Mouse (Mus musculus) forebrain, embryonic 10.5 days (tissue): ENCODE measurements around the gene Dgkh. TPM values are rescaled to one million over a fixed set of nuclear protein-coding genes. Genes with fewer than 3 reads are reported as not detected.
A peak's percentile ranks its signal among the peaks of the same experiment; 100 is the strongest.
"Not testable (repeated sequence)": the region's sequence is repeated elsewhere in the genome, so short reads cannot be mapped to it uniquely, and the experiment has no call there.

ENCODE experiments used
- DNase-seq: peaks from one replicate; pipeline ENCODE4 v3.0.0-alpha.2; 2017; ENCODE audit warnings: low spot score; ENCODE audit errors: extremely low spot score
- H3K27ac ChIP-seq: fragments of 300-500 bp; sonication (generic); 2 replicates; pipeline ENCODE4 v1.5.1; 2016; ENCODE audit warnings: mild to moderate bottlenecking
- H3K27me3 ChIP-seq: fragments of 300-500 bp; sonication (generic); 2 replicates; pipeline ENCODE4 v1.6.1; 2016; ENCODE audit warnings: mild to moderate bottlenecking; ENCODE audit not compliant: poor library complexity, severe bottlenecking
- H3K36me3 ChIP-seq: fragments of 300-500 bp; sonication (generic); replicated peaks from 2 replicates; pipeline ENCODE4 v1.6.1; 2016; ENCODE audit warnings: mild to moderate bottlenecking, moderate library complexity
- H3K4me1 ChIP-seq: fragments of 300-500 bp; sonication (generic); 2 replicates; pipeline ENCODE4 v1.6.1; 2016
- H3K4me3 ChIP-seq: fragments of 300-500 bp; sonication (generic); 2 replicates; pipeline ENCODE4 v1.5.1; 2016; ENCODE audit warnings: mild to moderate bottlenecking, moderate library complexity
- H3K9me3 ChIP-seq: fragments of 300-500 bp; sonication (generic); 2 replicates; pipeline ENCODE4 v1.6.1; 2016; ENCODE audit warnings: mild to moderate bottlenecking, moderate library complexity
- WGBS: fragments of 180-500 bp; shearing (Covaris S2); methylation state at CpG from one replicate; pipeline ENCODE4 v1.1.7; 2016; 5-methylcytosine and 5-hydroxymethylcytosine counted together
- polyA plus RNA-seq: library from polyadenylated mRNA; unstranded; fragments of >200 nt; fragmentation: Nextera tagmentation; extraction: Ambion mirVana; gene quantifications from 2 replicates; pipeline ENCODE4 v1.2.1, GENCODE M21; 2016

The Dgkh gene
- polyA plus RNA-seq, 1 experiment from 2014 or later, result 0.98 TPM

DNA sequence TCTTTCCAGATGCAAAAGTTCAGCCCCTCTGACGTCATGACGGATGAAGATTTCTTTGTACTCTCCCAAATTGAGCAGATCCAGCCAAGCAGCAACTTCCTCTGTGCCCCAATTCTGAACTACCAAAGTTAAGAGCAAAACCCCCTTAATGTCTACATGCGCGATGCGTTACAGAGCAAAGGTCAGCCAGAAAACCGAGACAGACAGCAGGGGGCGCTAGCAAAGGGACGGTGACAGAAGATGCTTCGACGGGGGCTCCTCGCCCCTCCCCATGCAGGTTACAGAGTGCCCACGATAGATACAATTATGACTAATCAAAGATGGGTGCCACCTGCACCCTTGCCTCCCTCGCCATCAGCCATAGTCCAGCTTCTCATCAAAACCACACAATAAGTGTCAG is 156.7 kb downstream of the Dgkh start:
- WGBS, result 75% methylated on average over 13 of the region's 13 CpGs
- H3K27me3 ChIP-seq, result no peaks in the 10 kb centered on the region
- no peak overlapping the region for H3K27ac ChIP-seq
- DNase-seq, result no peak
- no peaks in the 10 kb centered on the region for H3K4me1 ChIP-seq
- peaks cover 31% of the 10 kb centered on the region for H3K36me3 ChIP-seq
- no peak overlapping the region for H3K4me3 ChIP-seq
- no peaks in the 10 kb centered on the region for H3K9me3 ChIP-seq

DNA sequence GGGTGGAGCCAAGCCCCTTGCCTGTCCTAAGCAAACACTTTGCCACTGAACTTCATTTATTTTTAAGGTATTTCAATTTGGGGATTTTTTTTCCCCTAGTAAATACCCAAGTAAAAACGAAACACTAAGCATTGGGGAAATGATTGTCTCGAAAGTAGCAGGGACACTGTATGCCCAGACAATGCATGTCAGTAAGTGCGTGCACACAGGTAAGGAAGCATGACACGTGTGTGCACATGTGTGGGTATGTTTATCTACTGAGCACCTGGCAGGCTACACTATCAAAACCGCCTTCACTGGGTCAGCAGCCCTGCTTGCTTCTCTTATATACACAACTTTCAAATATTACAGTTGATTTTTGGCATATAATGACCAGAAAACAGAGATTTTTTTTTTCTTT is 164.2 kb downstream of the Dgkh start:
- H3K36me3 ChIP-seq, result 0 out of 2 replicates have a peak, but pooled peaks cover 8% of the 10 kb centered on the region
- no peak overlapping the region for H3K27ac ChIP-seq
- WGBS, result 88% methylated on average over 5 of the region's 5 CpGs
- no peaks in the 10 kb centered on the region for H3K9me3 ChIP-seq
- no peak overlapping the region for H3K4me3 ChIP-seq
- no peak for DNase-seq
- H3K4me1 ChIP-seq, result no peaks in the 10 kb centered on the region
- no peaks in the 10 kb centered on the region for H3K27me3 ChIP-seq

DNA sequence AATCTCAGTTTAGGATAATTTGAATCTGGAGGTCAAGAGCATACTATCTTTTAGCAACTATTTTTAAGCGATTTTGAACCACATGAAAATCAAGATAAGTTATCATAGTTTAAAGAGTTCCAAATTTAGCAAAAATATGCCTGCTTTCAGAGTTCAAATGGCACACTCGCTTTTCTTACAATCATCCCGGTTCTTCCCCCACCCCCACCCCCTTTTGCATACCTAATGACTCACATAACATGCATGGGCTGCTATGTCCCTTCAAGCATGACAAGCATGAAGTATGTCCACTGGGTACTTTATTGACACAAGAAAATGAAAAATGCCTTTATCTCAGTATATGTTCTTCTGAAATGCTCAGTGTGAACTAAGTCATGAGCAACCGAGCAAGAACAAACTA is 166.1 kb downstream of the Dgkh start:
- Histone ChIP-seq H3K27ac (no peak overlapping the region), H3K9me3 (no peaks in the 10 kb centered on the region), H3K36me3 (no peaks in the 10 kb centered on the region), H3K27me3 (no peaks in the 10 kb centered on the region), H3K4me3 (no peak overlapping the region), H3K4me1 (no peaks in the 10 kb centered on the region)
- DNase-seq, result no peak
- 93% methylated on average over 4 of the region's 4 CpGs for WGBS

DNA sequence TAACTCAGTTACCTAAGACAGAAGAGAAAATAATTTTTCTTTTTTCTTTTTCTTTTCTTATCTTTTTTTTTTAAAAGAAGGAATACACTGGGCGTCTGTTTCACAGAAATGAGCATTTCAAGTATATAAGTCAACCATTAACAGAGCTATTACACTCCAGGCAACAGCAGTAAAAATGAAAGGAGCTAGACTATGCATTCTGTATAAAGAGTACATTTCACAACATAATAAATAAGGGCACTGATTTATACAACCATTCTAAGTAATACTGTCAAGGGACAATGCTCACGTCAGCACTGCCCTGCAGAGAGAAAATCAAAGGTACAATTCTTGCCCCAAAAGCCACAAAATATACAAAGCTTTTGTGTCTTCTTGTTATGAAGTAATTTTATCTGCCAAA is 168.3 kb downstream of the Dgkh start:
- no peaks in the 10 kb centered on the region for H3K36me3 ChIP-seq
- H3K27ac ChIP-seq, result no peak overlapping the region
- no peaks in the 10 kb centered on the region for H3K4me1 ChIP-seq
- WGBS, result 94% methylated on average over 2 of the region's 2 CpGs
- H3K9me3 ChIP-seq, result no peaks in the 10 kb centered on the region
- no peaks in the 10 kb centered on the region for H3K27me3 ChIP-seq
- H3K4me3 ChIP-seq, result no peak overlapping the region
- DNase-seq, result no peak

DNA sequence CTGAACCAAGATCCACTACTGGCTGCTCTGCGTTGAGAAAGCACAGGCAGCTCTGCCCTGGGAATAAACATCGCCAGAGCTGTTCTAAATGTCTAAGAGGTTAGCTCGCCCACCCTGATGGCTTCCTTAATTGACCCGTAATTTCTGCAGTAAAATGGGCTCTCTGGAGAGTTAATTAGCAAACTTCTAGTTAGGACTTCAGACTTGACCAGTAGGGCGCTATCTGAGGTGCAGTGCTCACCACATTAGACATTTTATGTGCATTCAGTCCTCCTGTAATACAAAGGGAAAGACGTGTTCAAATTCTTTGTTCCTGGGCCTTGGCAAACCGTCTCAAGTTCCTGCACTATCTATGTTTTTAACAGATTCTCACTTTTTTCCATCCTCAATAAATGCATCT is 169.4 kb downstream of the Dgkh start:
- no peaks in the 10 kb centered on the region for H3K27me3 ChIP-seq
- H3K4me1 ChIP-seq, result no peaks in the 10 kb centered on the region
- H3K4me3 ChIP-seq, result no peak overlapping the region
- H3K36me3 ChIP-seq, result no peaks in the 10 kb centered on the region
- no peaks in the 10 kb centered on the region for H3K9me3 ChIP-seq
- WGBS, result 90% methylated on average over 7 of the region's 7 CpGs
- DNase-seq, result no peak
- no peak overlapping the region for H3K27ac ChIP-seq

DNA sequence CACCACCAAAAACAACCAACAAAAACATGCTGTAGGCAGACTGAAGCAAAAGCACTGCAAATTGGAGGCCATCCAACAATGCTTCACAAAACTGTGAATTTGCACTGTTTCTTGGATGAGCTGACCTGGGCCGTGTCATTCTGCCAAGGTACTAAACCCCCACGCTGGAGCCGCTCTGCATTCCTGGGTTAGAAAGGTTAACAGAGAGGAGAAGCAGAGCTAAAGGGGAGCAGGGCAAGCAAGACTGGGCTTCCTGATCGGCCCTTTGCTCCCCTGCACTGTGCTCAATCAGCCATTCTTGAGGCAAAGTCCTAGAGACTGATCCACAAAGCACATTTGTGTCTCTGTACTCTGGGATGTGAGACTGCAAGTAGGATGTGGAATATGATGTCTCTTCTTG is 170.5 kb downstream of the Dgkh start:
- Histone ChIP-seq H3K36me3 (no peaks in the 10 kb centered on the region), H3K9me3 (no peaks in the 10 kb centered on the region), H3K4me3 (no peak overlapping the region), H3K27ac (no peak overlapping the region), H3K4me1 (no peaks in the 10 kb centered on the region), H3K27me3 (no peaks in the 10 kb centered on the region)
- WGBS, result 85% methylated on average over 4 of the region's 4 CpGs
- no peak for DNase-seq

DNA sequence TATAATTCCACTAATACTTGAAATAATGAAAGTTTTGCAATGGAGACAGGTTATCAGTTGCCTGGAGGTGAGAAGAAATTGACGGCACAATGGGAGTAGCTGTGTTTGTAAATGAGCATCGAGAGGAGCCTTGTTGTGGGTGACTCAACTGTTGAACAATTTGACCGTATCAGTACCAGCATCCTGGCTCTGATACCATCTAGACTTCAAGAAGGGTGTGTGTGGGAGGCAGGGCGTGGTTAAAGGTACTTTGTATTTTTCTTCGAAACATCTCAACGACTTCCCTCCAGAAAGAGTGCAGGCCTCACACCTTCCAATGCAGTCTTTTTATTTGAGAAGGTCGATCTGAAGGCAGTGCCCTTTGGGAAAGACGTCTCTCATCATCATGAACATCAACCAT is 173.5 kb downstream of the Dgkh start:
- WGBS, result 92% methylated on average over 8 of the region's 8 CpGs
- H3K27me3 ChIP-seq, result no peaks in the 10 kb centered on the region
- no peak overlapping the region for H3K27ac ChIP-seq
- no peak overlapping the region for H3K4me3 ChIP-seq
- H3K4me1 ChIP-seq, result no peaks in the 10 kb centered on the region
- no peak for DNase-seq
- no peaks in the 10 kb centered on the region for H3K36me3 ChIP-seq
- no peaks in the 10 kb centered on the region for H3K9me3 ChIP-seq

DNA sequence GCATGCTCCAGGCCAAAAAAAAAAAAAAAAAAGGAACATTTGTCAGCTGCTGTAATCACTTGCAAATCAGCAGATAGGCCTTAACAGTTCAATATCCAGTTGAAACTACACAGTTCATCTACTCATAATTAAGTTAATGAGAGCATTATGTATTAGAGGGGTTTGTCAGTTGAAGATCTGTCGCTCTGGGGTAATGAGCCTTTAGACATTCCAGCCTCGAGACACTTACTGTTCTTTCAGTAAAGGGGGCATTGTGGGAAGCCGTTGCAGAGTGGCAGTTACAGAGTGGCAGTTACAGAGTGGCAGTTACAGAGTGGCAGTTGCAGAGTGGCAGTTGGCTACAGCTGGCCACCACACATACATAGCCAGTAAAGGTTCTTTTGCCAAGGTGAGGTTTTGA is 177.7 kb downstream of the Dgkh start:
- not testable (repeated sequence) for H3K4me1 ChIP-seq, H3K36me3 ChIP-seq, H3K27ac ChIP-seq, DNase-seq, H3K9me3 ChIP-seq, H3K4me3 ChIP-seq, H3K27me3 ChIP-seq
- WGBS, result 81% methylated on average over 3 of the region's 3 CpGs

DNA sequence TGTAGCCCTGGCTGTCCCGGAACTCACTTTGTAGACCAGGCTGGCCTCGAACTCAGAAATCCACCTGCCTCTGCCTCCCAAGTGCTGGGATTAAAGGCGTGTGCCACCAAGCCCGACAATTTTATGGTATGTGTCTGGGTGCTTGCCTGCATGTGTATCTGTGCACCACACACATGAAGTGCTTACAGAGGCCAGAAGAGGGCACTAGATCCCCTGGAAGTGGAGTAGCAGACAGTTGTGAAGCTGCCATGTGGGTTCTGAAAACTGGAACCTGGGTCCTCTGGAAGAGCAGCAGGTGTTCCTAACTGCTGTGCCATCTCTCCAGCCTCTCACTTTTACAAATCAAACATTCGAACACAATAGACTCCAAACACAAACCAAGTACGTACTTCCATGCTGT is 178.9 kb downstream of the Dgkh start:
- no peaks in the 10 kb centered on the region for H3K4me1 ChIP-seq
- H3K27ac ChIP-seq, result no peak overlapping the region
- no peaks in the 10 kb centered on the region for H3K27me3 ChIP-seq
- no peaks in the 10 kb centered on the region for H3K36me3 ChIP-seq
- WGBS, result 93% methylated on average over 6 of the region's 6 CpGs
- no peak overlapping the region for H3K4me3 ChIP-seq
- DNase-seq, result no peak
- H3K9me3 ChIP-seq, result no peaks in the 10 kb centered on the region

DNA sequence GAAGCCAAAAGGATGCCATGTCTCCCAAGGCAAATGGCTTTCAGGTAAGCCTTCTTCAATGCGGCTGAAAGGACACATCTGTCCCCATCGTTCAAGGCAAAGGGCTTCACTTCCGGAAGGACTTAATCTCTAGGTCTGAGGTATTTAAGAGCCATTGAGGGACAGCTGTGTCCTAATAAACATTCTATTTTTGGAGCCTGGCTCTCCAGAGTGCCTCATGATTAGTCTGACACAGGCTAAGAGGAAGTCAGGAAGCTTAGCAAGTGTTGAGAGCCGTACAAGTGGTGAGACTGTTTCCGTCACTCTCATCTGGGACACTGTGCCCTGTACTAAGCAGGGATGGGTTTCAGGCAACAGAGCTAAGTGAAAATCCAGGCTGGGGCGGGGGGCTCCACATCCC is 183.8 kb downstream of the Dgkh start:
- Histone ChIP-seq H3K4me1 (no peaks in the 10 kb centered on the region), H3K27ac (no peak overlapping the region), H3K36me3 (no peaks in the 10 kb centered on the region), H3K4me3 (no peak overlapping the region), H3K27me3 (no peaks in the 10 kb centered on the region), H3K9me3 (no peaks in the 10 kb centered on the region)
- no peak for DNase-seq
- 86% methylated on average over 6 of the region's 6 CpGs for WGBS

DNA sequence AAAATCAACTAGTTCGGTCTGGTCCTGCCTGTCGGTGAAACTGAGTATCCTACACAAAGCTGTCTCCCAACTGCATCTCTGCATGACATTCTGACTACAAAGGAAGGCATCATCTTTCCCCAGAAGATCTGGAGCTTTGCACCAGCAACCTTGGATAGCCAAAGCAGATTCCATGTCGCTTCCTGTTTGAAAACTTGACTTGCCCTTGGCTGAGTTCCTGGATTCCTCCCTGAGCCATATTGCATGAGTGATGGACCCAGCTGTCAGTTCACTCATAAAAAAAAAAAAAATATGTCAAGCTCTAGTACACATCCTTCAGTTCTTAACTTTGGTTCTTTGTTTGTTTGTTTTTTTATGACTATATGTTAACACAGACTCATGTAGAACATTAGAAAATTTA is 191.3 kb downstream of the Dgkh start:
- Histone ChIP-seq H3K36me3 (no peaks in the 10 kb centered on the region), H3K4me1 (peaks cover 23% of the 10 kb centered on the region), H3K27me3 (no peaks in the 10 kb centered on the region), H3K27ac (no peak overlapping the region), H3K4me3 (no peak overlapping the region), H3K9me3 (no peaks in the 10 kb centered on the region)
- 81% methylated on average over 3 of the region's 3 CpGs for WGBS
- no peak for DNase-seq

DNA sequence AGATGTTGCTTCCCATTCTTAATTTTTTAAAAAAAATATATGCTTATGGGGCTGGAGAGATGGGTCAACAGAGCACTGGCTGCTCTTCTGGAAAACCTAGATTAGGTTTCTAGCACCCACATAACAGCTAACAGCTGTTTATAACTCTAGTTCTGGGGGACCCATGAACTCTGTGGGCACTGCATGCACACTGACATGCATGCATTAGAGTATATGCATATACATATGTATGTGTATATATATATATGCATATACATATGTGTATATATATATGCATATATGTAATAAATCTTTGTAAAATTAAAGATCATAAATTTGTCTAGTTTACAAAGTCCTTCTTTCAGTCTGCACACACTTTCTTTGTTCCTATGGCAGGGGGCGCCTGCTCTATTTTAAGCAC is 192.8 kb downstream of the Dgkh start:
- H3K27ac ChIP-seq, result no peak overlapping the region
- no peak for DNase-seq
- peaks cover 31% of the 10 kb centered on the region for H3K4me1 ChIP-seq
- H3K27me3 ChIP-seq, result no peaks in the 10 kb centered on the region
- H3K9me3 ChIP-seq, result no peaks in the 10 kb centered on the region
- no peak overlapping the region for H3K4me3 ChIP-seq
- WGBS, result 81% methylated on average over 1 of the region's 1 CpGs
- no peaks in the 10 kb centered on the region for H3K36me3 ChIP-seq

DNA sequence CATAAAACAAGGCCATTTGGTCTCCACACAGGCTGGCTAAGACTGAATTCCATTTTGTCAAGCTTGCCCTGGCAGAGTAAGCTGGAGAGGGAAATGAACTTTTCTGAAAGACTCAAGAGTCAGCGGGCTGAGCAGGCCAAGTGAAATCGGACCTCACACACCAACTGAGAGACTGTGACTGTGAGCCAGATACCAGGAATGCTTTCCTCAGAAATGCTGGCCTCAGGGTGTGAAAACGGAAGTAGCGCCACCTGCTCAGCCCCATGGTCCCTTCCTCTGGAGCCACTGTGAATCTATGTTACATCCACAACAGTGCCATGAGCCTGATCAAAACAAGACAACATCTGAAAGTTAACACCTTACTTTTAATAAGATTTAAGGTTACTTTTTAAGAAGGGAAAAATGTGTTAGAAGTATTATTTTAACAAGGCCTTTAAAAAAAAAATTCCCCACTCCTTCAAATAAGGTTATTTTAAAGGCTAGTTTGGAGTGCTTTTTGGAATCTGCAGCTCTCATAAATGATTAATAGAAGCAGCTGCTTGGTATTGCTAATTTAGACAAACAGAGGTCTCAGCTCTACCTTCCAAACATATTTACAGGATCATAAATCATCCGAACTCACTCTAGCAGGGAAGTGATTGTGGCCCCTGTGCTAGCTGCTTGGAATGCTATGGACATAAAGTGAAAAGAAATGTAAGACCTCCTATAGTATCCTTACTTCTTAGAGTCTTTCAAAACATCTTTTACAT is 193.8 kb downstream of the Dgkh start:
- H3K4me1 ChIP-seq, result peaks cover 39% of the 10 kb centered on the region
- H3K27ac ChIP-seq, result 0 out of 2 replicates have a peak overlapping the region, but pooled peaks have one; percentile 3
- no peaks in the 10 kb centered on the region for H3K27me3 ChIP-seq
- 43% methylated on average over 5 of the region's 5 CpGs for WGBS
- H3K36me3 ChIP-seq, result no peaks in the 10 kb centered on the region
- H3K4me3 ChIP-seq, result no peak overlapping the region
- H3K9me3 ChIP-seq, result no peaks in the 10 kb centered on the region
- DNase-seq, result peak; percentile 32

DNA sequence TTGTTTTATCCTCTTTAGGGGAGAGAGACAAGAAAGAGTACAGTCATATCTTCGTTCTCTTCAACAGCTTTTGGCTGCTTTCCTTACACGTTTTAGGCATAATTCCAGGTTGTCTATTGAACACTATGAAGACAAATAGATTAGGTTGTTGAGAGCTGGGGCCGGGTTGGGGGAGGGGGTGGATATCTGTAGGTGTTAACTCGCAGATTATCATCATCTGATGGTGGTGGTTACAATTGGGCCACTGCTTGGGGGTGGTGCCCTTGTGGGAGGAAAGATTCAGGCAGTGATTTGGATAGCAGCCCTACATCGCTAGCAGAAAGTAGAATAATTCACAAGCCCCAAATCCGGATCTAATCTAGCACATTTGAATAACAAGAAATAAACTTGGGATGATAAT is 195.0 kb downstream of the Dgkh start:
- H3K4me1 ChIP-seq, result peaks cover 41% of the 10 kb centered on the region
- H3K27me3 ChIP-seq, result no peaks in the 10 kb centered on the region
- H3K9me3 ChIP-seq, result no peaks in the 10 kb centered on the region
- 0 out of 2 replicates have a peak, but pooled peaks cover 2% of the 10 kb centered on the region for H3K36me3 ChIP-seq
- peak overlapping the region; percentile 85; the same call in 1 of the 2 replicates for H3K4me3 ChIP-seq
- DNase-seq, result no peak
- H3K27ac ChIP-seq, result peak overlapping the region; percentile 97
- 37% methylated on average over 6 of the region's 6 CpGs for WGBS
